Mouse (Mus musculus): Measurements from ENCODE around the gene Disc1.

DNA sequence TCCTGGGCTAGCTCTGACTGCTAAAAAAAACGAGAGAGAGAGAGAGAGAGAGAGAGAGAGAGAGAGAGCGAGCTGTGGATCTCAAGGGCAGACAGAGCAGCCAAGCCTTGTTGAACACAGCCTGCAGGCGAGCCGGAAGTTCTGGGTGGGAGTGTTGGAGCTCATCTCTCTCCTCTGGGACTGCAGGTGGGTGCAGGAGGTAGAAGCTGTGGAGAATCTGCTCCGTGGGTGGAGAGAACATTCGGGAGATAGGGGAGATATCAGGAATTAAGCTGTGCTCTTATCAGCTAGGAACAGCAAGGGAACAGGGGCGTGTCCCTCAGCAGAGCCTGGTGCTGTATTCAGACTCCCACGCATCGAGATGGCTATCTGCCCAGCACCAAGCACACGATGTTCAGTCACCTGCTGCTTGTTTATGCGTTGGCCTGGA lies 79.7 kb downstream of the Disc1 start:
- TF ChIP-seq CTCF (IDR thresholded peaks at IDR 0.05; ENCODE audit: low read depth) (no peak), EP300 (IDR thresholded peaks at IDR 0.05; ENCODE audit: low read depth) (peak; percentile 81)
